Mouse (Mus musculus): ENCODE measurements around the gene Txn2. TPM values are rescaled to one million over a fixed set of nuclear protein-coding genes. Genes with fewer than 3 reads are reported as not detected.

Txn2 gene
- polyA plus RNA-seq (2015; fragmentation: Nextera tagmentation; extraction: Ambion mirVana), result 248 and 278 TPM in 2 replicates

DNA sequence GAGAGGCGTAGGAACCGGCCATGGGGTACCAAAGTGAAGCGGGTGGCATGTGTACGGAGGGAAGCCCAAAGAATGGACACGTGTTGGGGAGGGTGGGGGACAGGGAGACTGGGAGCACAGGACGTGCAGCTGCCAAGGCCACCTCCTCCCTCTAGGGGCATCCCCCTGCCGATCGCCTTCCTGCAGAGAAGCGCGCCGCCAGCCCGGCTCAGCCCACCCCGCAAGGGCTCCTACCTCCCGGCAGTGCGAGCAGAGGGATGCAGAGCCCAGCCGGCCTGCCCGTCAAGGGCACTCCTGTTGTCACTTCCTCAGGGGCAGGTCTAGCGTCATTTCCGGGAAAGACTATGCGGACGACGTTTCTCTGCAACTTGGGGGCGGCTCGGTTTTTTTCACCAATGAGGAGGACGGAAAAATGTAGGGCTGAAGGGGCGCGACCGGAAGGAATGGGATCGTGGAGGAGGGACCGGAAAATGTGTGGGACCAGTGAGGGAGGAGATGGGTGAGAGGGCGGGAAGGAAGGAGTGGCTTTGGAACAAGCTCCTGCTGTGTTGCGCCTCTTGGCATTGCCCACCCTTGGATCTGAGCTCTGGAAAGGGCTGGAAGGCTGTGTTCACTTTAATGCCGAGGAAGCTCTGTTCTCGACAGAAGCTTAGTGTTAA lies at the start of gene Txn2:
TSS of gene Txn2 (minus strand) at position 334 of the 659 bp plus-strand sequence.
- peaks cover 36% of the 10 kb centered on the region for H3K36me3 ChIP-seq
- H3K4me2 ChIP-seq, result peak within 1 kb of the TSS; percentile 77
- H3K27ac ChIP-seq (replicated peaks), result peak within 1 kb of the TSS; percentile 94
- peak within 1 kb of the TSS; percentile 73 for H3K4me3 ChIP-seq
- H3K4me1 ChIP-seq, result peaks cover 33% of the 10 kb centered on the region
- ATAC-seq (ENCODE audit: extremely low read depth, insufficient number of reproducible peaks, low FRiP score, low TSS enrichment), result peak; percentile 88
- WGBS, result under 1% methylated on average over 34 of the region's 34 CpGs
- H3K9me3 ChIP-seq, result no peaks in the 10 kb centered on the region
- no peaks in the 10 kb centered on the region for H3K27me3 ChIP-seq (replicated peaks)
- H3K9ac ChIP-seq, result peak within 1 kb of the TSS; percentile 85

DNA sequence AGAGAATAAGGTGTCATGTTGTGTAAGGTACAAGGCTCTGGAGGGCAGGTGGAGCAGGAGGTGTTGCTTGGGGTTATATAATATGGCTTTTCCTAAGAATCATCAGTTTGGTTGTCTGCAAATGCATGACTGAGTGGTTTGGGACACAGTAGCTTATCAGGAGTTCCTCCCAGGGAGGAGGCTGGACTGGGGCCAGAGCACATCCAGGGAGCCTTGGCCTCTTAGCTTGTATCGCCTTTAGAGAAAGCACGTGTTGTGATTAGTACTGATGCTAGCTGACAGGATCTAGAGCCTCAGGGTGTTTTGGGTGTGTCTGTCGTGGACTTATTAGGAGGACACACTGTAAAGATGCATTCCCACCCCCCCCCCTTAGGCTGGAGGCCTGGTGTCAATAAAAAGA lies 48.9 kb upstream of the Txn2 start:
- peaks cover 17% of the 10 kb centered on the region for H3K27me3 ChIP-seq (replicated peaks)
- no peak for ATAC-seq (ENCODE audit: extremely low read depth, insufficient number of reproducible peaks, low FRiP score, low TSS enrichment)
- H3K9ac ChIP-seq, result no peak overlapping the region
- H3K27ac ChIP-seq (replicated peaks), result no peak overlapping the region
- 47% methylated on average over 3 of the region's 3 CpGs for WGBS
- no peak overlapping the region for H3K4me2 ChIP-seq
- no peaks in the 10 kb centered on the region for H3K9me3 ChIP-seq
- H3K4me3 ChIP-seq, result no peak overlapping the region
- H3K4me1 ChIP-seq, result no peaks in the 10 kb centered on the region
- H3K36me3 ChIP-seq, result no peaks in the 10 kb centered on the region

DNA sequence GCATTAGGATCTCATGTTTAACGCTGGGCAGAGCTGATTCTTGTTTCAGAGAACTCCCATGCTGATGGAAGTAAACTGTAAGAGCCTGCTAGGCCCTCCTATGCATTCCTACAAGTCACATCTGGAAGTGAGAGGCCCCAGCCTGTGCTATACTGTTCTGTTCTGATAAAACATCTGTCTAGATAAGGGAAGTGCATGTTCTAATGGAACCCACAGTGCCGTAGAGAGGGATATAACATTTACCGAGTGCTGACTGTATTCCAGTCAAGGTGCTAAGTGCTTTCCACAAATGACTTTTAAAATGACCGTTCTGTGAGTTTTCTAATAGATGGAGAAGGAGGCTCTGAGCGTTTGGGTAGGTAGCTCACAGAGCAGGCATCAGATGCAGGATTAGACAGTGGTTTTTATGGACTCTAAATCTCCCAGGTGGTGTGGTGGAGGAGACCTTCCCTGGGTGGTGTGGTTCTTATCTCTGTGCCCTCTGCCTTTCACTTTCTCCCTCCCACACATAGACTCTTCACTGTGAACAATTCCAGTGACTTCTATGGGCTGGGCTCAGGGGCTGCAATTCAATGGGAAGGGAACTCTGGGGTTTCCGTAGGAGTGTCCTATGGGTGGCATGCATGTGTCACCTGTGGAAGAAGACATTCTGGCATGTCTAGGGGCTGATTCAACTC lies 45.5 kb upstream of the Txn2 start:
- H3K36me3 ChIP-seq, result no peaks in the 10 kb centered on the region
- no peak overlapping the region for H3K9ac ChIP-seq
- H3K9me3 ChIP-seq, result no peaks in the 10 kb centered on the region
- no peak overlapping the region for H3K4me2 ChIP-seq
- WGBS, result 55% methylated on average over 6 of the region's 6 CpGs
- ATAC-seq (ENCODE audit: extremely low read depth, insufficient number of reproducible peaks, low FRiP score, low TSS enrichment), result no peak
- peaks cover 11% of the 10 kb centered on the region for H3K4me1 ChIP-seq
- H3K27ac ChIP-seq (replicated peaks), result no peak overlapping the region
- no peak overlapping the region for H3K4me3 ChIP-seq
- H3K27me3 ChIP-seq (replicated peaks), result no peaks in the 10 kb centered on the region; the same call in none of the 2 replicates

DNA sequence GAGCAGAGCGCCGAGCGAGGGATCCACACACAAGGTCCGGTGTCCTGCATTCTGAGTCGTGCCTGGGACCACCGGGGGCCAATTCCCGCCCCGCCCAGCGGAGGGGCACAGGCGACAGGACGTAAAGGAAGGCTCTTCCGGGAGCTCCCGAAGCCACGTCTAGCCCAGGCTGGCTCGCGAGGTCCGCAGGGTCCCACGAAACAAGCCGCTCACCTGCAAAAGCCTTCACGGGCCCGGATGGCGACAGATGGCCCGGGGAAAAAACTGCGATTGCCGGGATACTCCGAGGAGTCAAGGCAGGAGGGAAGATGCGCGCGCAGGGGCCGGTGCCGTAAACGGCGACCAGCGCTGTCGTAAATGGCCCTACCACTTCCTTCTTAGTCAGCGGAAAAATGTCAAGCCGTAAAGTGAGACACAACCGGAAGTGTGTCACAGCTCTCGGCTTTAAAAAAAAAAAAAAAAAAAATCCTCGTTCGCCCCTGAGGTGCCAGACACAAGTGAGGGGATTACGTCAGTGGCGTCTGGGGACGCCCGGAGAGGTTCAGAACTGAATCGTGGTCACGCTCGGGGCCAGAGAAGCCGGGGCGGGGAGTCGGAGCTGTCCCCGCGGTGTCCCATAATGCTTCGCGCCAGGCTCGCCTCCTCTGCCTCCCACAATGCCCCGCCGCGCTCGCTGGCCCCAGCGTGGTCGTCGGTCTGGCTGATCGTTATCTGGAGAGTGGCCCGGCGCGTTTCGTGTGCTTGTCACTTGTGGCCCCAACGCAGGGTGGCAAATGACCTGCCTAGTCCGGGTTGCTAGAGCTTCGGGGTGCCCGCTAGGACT lies 41.9 kb upstream of the Txn2 start, which contains the start of gene Eif3d:
TSS of gene Eif3d (minus strand) at position 344 of the 823 bp plus-strand sequence.
- Histone ChIP-seq H3K4me2 (peak within 1 kb of the TSS; percentile 93), H3K4me3 (peak within 1 kb of the TSS; percentile 76), H3K9me3 (no peaks in the 10 kb centered on the region), H3K36me3 (peaks cover 33% of the 10 kb centered on the region), H3K9ac (peak within 1 kb of the TSS; percentile 96), H3K27ac (replicated peaks) (peak within 1 kb of the TSS; percentile 100), H3K4me1 (peaks cover 19% of the 10 kb centered on the region), H3K27me3 (replicated peaks) (no peaks in the 10 kb centered on the region)
- peak; percentile 82 for ATAC-seq (ENCODE audit: extremely low read depth, insufficient number of reproducible peaks, low FRiP score, low TSS enrichment)
- whole genome bisulfite sequencing, result under 1% methylated on average over 72 of the region's 72 CpGs

DNA sequence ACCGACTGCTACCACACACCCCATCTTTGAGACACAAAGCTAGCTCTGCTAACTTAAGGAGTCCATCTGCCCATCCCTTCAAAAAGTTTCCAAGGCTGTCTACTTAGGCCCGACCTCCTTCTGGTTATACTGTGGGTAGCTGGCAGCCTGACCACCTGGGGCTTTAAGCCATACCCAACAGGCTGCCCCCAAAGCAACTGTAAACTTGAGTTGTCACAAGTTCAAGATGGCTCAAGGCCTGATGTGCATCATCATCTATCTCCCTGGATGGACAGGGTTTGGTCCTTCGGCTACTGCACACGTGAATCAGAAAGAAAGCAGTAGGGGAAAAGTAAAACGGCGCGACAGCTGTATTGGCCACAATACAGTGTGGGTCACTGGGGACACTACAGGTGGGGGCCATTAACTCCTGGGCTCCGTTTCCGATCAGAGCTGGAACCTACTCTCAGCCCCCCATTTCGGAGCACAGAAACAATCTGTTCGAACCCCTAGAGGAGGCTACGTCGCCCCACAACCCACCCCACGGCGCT lies 41.2 kb upstream of the Txn2 start:
- peaks cover 39% of the 10 kb centered on the region for H3K36me3 ChIP-seq
- 2% methylated on average over 15 of the region's 15 CpGs for WGBS
- H3K27me3 ChIP-seq (replicated peaks), result no peaks in the 10 kb centered on the region
- peaks cover 19% of the 10 kb centered on the region for H3K4me1 ChIP-seq
- H3K9me3 ChIP-seq, result no peaks in the 10 kb centered on the region
- H3K4me2 ChIP-seq, result peak overlapping the region; percentile 93
- H3K4me3 ChIP-seq, result peak overlapping the region; percentile 76
- no peak for ATAC-seq (ENCODE audit: extremely low read depth, insufficient number of reproducible peaks, low FRiP score, low TSS enrichment)
- H3K9ac ChIP-seq, result peak overlapping the region; percentile 96
- peak overlapping the region; percentile 100 for H3K27ac ChIP-seq (replicated peaks)

DNA sequence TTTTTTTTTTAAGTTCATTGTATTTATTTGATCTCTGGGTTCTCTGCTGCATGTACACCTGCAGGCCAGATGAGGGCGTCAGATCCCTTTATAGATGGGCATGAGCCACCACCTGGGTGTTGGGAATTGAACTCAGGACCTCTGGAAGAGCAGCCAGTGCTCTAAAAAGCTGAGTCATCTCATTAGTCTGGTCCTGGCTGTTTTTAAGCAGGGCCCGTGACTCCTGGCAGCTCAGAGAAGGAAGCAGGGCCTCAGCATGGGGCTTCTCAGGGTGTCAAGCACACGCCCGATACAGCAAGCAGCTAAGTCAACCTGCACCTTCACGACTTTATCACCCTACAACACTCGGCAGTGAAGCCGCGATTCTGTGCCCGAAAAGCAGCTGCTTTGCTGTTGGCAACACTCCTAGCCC lies 36.3 kb upstream of the Txn2 start:
- H3K4me2 ChIP-seq, result no peak overlapping the region
- H3K27me3 ChIP-seq (replicated peaks), result no peaks in the 10 kb centered on the region
- no peak overlapping the region for H3K9ac ChIP-seq
- peaks cover 88% of the 10 kb centered on the region for H3K36me3 ChIP-seq
- H3K4me3 ChIP-seq, result no peak overlapping the region
- no peak for ATAC-seq (ENCODE audit: extremely low read depth, insufficient number of reproducible peaks, low FRiP score, low TSS enrichment)
- WGBS, result 72% methylated on average over 9 of the region's 9 CpGs
- peaks cover 14% of the 10 kb centered on the region for H3K4me1 ChIP-seq
- H3K27ac ChIP-seq (replicated peaks), result no peak overlapping the region
- H3K9me3 ChIP-seq, result no peaks in the 10 kb centered on the region

DNA sequence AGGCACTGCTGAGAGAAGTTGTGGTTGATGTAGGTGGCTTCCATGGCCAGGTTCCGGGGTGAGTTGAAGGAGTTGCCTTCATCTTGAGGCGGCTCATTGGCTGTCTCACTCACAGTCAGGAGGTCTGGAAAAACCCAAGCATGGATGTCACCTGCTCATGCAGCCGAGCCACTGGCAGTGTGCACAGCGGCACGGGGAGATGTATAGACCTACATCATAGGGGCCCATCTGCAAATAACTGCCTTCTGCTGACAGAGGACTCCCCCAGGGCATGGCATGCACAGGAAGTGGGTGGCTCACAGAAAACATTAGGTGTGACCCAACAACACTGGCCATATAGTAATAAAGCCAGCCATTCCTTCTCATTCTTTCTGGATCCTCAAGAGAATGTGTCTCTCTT lies 33.6 kb upstream of the Txn2 start:
- Histone ChIP-seq H3K4me2 (no peak overlapping the region), H3K4me3 (no peak overlapping the region), H3K27me3 (replicated peaks) (0 out of 2 replicates have a peak, but pooled peaks cover 6% of the 10 kb centered on the region), H3K4me1 (no peaks in the 10 kb centered on the region), H3K36me3 (peaks cover 96% of the 10 kb centered on the region), H3K9me3 (no peaks in the 10 kb centered on the region), H3K9ac (no peak overlapping the region), H3K27ac (replicated peaks) (no peak overlapping the region)
- WGBS, result 93% methylated on average over 5 of the region's 5 CpGs
- ATAC-seq (ENCODE audit: extremely low read depth, insufficient number of reproducible peaks, low FRiP score, low TSS enrichment), result no peak

DNA sequence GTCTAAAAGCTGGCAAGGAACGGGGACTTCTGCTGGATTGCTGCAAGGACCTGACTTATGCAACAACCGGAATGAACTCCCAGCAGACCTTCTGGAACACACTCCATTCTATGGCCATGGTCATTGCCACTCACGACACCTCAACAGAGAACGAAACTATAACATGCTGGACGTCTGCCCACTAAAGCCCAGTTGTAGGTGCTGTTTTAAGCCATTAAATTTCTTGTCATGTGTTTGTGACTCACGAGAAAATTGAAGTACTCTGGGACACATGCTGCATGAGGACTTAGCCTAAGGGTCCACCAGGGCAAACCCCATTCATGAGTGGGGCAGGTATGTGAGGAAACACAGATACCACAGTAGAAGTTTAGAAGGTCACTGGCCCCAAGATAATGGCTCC lies 31.9 kb upstream of the Txn2 start:
- Histone ChIP-seq H3K9ac (no peak overlapping the region), H3K4me1 (peaks cover 15% of the 10 kb centered on the region), H3K4me3 (no peak overlapping the region), H3K36me3 (peaks cover 78% of the 10 kb centered on the region), H3K27ac (replicated peaks) (no peak overlapping the region), H3K27me3 (replicated peaks) (peaks cover 17% of the 10 kb centered on the region), H3K9me3 (no peaks in the 10 kb centered on the region), H3K4me2 (no peak overlapping the region)
- WGBS, result 79% methylated on average over 6 of the region's 6 CpGs
- no peak for ATAC-seq (ENCODE audit: extremely low read depth, insufficient number of reproducible peaks, low FRiP score, low TSS enrichment)

DNA sequence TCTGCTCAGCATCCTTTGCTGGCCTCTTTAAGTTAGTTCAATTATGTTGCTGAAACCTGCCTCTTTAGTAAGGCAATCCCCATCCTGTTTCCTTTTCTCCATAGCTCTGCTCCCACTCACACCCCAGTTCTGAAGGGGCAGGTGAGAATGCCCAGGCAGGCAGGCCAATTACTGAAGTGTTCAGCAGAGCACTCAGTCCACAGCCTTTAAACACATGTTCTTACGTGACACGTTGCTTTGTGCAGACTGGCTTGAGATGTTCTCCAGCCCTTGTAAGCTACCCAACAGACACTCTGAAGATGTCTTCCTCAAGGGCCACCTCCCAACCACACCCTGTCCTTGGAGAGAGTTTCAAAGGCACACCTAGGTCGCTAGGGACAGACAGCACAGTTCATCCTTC lies 29.3 kb upstream of the Txn2 start:
- H3K4me1 ChIP-seq, result peaks cover 18% of the 10 kb centered on the region
- peaks cover 52% of the 10 kb centered on the region for H3K36me3 ChIP-seq
- no peak overlapping the region for H3K27ac ChIP-seq (replicated peaks)
- no peak for ATAC-seq (ENCODE audit: extremely low read depth, insufficient number of reproducible peaks, low FRiP score, low TSS enrichment)
- no peak overlapping the region for H3K4me3 ChIP-seq
- peaks cover 40% of the 10 kb centered on the region for H3K27me3 ChIP-seq (replicated peaks)
- no peak overlapping the region for H3K9ac ChIP-seq
- no peaks in the 10 kb centered on the region for H3K9me3 ChIP-seq
- 48% methylated on average over 3 of the region's 3 CpGs for WGBS
- H3K4me2 ChIP-seq, result no peak overlapping the region

DNA sequence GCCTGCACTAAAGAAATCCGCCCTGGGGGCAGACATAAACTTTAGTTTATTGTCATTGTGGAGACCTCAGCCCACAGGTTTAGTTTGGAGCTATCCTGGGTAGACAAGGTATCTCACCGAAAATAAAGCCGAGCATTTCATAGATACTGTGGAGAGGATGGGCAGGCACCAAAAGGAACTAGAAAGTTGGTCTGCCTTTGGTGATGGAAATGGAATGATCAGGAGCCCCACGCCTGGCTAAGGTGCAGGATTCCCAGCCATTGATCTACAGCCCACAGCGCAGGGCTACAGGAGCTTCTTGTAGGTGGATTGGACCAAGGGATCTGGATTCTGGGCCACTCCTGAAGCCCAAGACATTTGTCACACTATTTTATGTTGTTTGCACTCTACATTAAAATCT lies 28.8 kb upstream of the Txn2 start:
- H3K4me1 ChIP-seq, result peaks cover 18% of the 10 kb centered on the region
- no peak overlapping the region for H3K27ac ChIP-seq (replicated peaks)
- H3K4me3 ChIP-seq, result no peak overlapping the region
- 38% methylated on average over 5 of the region's 5 CpGs for WGBS
- ATAC-seq (ENCODE audit: extremely low read depth, insufficient number of reproducible peaks, low FRiP score, low TSS enrichment), result no peak
- no peak overlapping the region for H3K9ac ChIP-seq
- no peaks in the 10 kb centered on the region for H3K9me3 ChIP-seq
- H3K36me3 ChIP-seq, result peaks cover 48% of the 10 kb centered on the region
- peaks cover 42% of the 10 kb centered on the region for H3K27me3 ChIP-seq (replicated peaks)
- H3K4me2 ChIP-seq, result no peak overlapping the region

DNA sequence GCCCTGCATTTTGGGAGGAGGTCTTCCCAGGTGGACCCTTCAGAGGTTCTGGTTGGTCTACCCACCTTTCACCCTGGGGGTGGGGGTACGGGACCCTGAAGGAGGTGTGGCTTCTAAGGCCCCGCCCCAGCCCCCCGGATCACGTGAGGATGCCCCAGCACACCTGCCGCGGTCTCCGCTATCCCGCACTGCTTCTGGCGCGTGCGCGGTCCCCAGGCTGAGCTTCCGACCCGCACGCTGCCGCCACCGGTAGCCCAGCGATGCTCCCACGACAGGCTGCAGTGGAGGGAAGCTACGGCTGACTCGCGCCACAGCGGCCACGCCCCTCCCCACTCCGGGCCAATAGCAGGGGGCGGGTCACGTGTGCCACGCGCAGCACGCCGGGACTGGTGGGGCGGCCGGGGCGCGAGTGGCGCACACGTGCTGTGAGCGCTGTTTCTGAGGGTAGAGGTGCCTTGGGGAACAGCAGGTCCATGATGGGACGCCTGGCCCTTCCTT lies 27.6 kb upstream of the Txn2 start, which contains the start of gene Foxred2:
TSS of gene Foxred2 (minus strand) at position 319 of the 498 bp plus-strand sequence.
- H3K4me1 ChIP-seq, result peaks cover 18% of the 10 kb centered on the region
- peaks cover 42% of the 10 kb centered on the region for H3K27me3 ChIP-seq (replicated peaks)
- 1% methylated on average over 38 of the region's 39 CpGs for WGBS
- peak within 1 kb of the TSS; percentile 70 for H3K9ac ChIP-seq
- H3K4me3 ChIP-seq, result peak within 1 kb of the TSS; percentile 58
- H3K9me3 ChIP-seq, result no peaks in the 10 kb centered on the region
- H3K27ac ChIP-seq (replicated peaks), result no peak within 1 kb of the TSS
- H3K36me3 ChIP-seq, result peaks cover 36% of the 10 kb centered on the region
- ATAC-seq (ENCODE audit: extremely low read depth, insufficient number of reproducible peaks, low FRiP score, low TSS enrichment), result peak; percentile 66
- H3K4me2 ChIP-seq, result peak within 1 kb of the TSS; percentile 77

All from heart, embryonic 13.5 days (tissue).